Mouse (Mus musculus) stomach, postnatal 0 days (tissue): ENCODE data around the gene Kremen1. TPM values are rescaled to one million over a fixed set of nuclear protein-coding genes. Genes with fewer than 3 reads are reported as not detected.

Source experiments
- ATAC-seq: fragments of 200-750 bp; cut with Nextera tagmentation; 2 replicates; pipeline ENCODE4 v1.8.0; 2017; ENCODE audit not compliant: low FRiP score, low TSS enrichment
- DNase-seq: peaks from one replicate; pipeline ENCODE4 v3.0.0-alpha.2; 2016; ENCODE audit warnings: low spot score
- H3K27ac ChIP-seq: fragments of 300-500 bp; sonication (generic); replicated peaks from 2 replicates; pipeline ENCODE4 v1.5.1; 2014; ENCODE audit warnings: mild to moderate bottlenecking, control low read depth
- H3K27me3 ChIP-seq: fragments of 300-500 bp; sonication (generic); 2 replicates; pipeline ENCODE4 v1.6.1; 2014; ENCODE audit warnings: low read length; ENCODE audit not compliant: control insufficient read depth, insufficient read depth
- H3K36me3 ChIP-seq: fragments of 300-500 bp; sonication (generic); 2 replicates; pipeline ENCODE4 v1.6.1; 2014; ENCODE audit warnings: low read length, mixed read lengths; ENCODE audit not compliant: control insufficient read depth, insufficient read depth
- H3K4me1 ChIP-seq: fragments of 300-500 bp; sonication (generic); replicated peaks from 2 replicates; pipeline ENCODE4 v1.6.1; 2014; ENCODE audit warnings: antibody characterized with exemption; ENCODE audit not compliant: control insufficient read depth, insufficient read depth
- H3K4me2 ChIP-seq: fragments of 300-500 bp; sonication (generic); replicated peaks from 2 replicates; pipeline ENCODE4 v1.6.1; 2014; ENCODE audit warnings: low read depth, mild to moderate bottlenecking, control low read depth, moderate library complexity
- H3K4me3 ChIP-seq: fragments of 300-500 bp; sonication (generic); 2 replicates; pipeline ENCODE4 v1.5.1; 2014; ENCODE audit warnings: low read depth, low read length, control low read depth
- H3K9ac ChIP-seq: fragments of 300-500 bp; sonication (generic); 2 replicates; pipeline ENCODE4 v1.6.1; 2014; ENCODE audit warnings: mild to moderate bottlenecking, low read length, control low read depth, mixed read lengths
- H3K9me3 ChIP-seq: fragments of 300-500 bp; sonication (generic); 2 replicates; pipeline ENCODE4 v1.6.1; 2016; ENCODE audit warnings: low read length; ENCODE audit not compliant: control insufficient read depth
- CTCF ChIP-seq: IDR thresholded peaks from 2 replicates; pipeline ENCODE4 v1.5.1; 2016; ENCODE audit warnings: antibody characterized with exemption, low read depth, mild to moderate bottlenecking, moderate library complexity
- EP300 ChIP-seq: optimal IDR thresholded peaks from 2 replicates; pipeline ENCODE3; 2016; ENCODE audit warnings: antibody characterized with exemption
- WGBS: fragments of 180-500 bp; shearing (Covaris S2); extraction: QIAGEN DNeasy Blood & Tissue Kit; methylation state at CpG from one replicate; pipeline ENCODE4 v1.1.7; 2014; 5-methylcytosine and 5-hydroxymethylcytosine counted together
- polyA plus RNA-seq: library from polyadenylated mRNA; unstranded; fragments of >200 nt; fragmentation: Nextera tagmentation; extraction: Ambion mirVana; gene quantifications from 2 replicates; pipeline ENCODE4 v1.2.1, GENCODE M21; 2015

Gene Kremen1
- polyA plus RNA-seq, 1 experiment from 2014 or later = 12.7 TPM

- Histone ChIP-seq H3K4me3 (no peak overlapping the region), H3K27me3 (no peaks in the 10 kb centered on the region), H3K4me1 (no peaks in the 10 kb centered on the region), H3K9ac (no peak overlapping the region), H3K27ac (no peak overlapping the region), H3K9me3 (no peaks in the 10 kb centered on the region), H3K4me2 (no peak overlapping the region), H3K36me3 (no peaks in the 10 kb centered on the region)
- TF ChIP-seq EP300 (no peak), CTCF (peak; percentile 100)
- ATAC-seq (peak; percentile 63), DNase-seq (peak; percentile 91)
- 9% methylated on average over 13 of the region's 13 CpGs for WGBS
These were observed 79.4 kb downstream of the Kremen1 start for GRCm38 (mm10) chr11:5181850-5182404.

GRCm38 (mm10) chr11:5179391-5179790, 82.0 kb downstream of the Kremen1 start:
- DNase-seq (no peak), ATAC-seq (no peak)
- no peak for TF ChIP-seq CTCF
- no peak for TF ChIP-seq EP300
- Histone ChIP-seq H3K36me3 (no peaks in the 10 kb centered on the region), H3K4me3 (no peak overlapping the region), H3K9me3 (no peaks in the 10 kb centered on the region), H3K4me2 (no peak overlapping the region), H3K27me3 (no peaks in the 10 kb centered on the region), H3K9ac (no peak overlapping the region), H3K27ac (no peak overlapping the region), H3K4me1 (no peaks in the 10 kb centered on the region)
- WGBS = 42% methylated on average over 8 of the region's 8 CpGs

GRCm38 (mm10) chr11:5177171-5177570, 84.2 kb downstream of the Kremen1 start:
- Histone ChIP-seq H3K27me3 (no peaks in the 10 kb centered on the region), H3K4me1 (no peaks in the 10 kb centered on the region), H3K9ac (no peak overlapping the region), H3K4me3 (no peak overlapping the region), H3K27ac (no peak overlapping the region), H3K36me3 (no peaks in the 10 kb centered on the region), H3K9me3 (no peaks in the 10 kb centered on the region), H3K4me2 (no peak overlapping the region)
- 82% methylated on average over 12 of the region's 12 CpGs for WGBS
- no peak for TF ChIP-seq EP300
- no peak for TF ChIP-seq CTCF
- no peak for DNase-seq
- ATAC-seq = no peak

GRCm38 (mm10) chr11:5176685-5177084, 84.7 kb downstream of the Kremen1 start:
- H3K36me3 ChIP-seq = no peaks in the 10 kb centered on the region
- no peak overlapping the region for H3K4me2 ChIP-seq
- DNase-seq (no peak), ATAC-seq (no peak)
- H3K9ac ChIP-seq = no peak overlapping the region
- H3K27me3 ChIP-seq = no peaks in the 10 kb centered on the region
- WGBS = 54% methylated on average over 8 of the region's 8 CpGs
- H3K4me1 ChIP-seq = no peaks in the 10 kb centered on the region
- no peak for TF ChIP-seq EP300
- TF ChIP-seq CTCF = no peak
- H3K27ac ChIP-seq = no peak overlapping the region
- H3K9me3 ChIP-seq = no peaks in the 10 kb centered on the region
- H3K4me3 ChIP-seq = no peak overlapping the region

- ATAC-seq = no peak
- H3K9me3 ChIP-seq = no peaks in the 10 kb centered on the region
These were observed 85.5 kb downstream of the Kremen1 start for GRCm38 (mm10) chr11:5175866-5176265.

GRCm38 (mm10) chr11:5175141-5175540, 86.2 kb downstream of the Kremen1 start:
- H3K9me3 ChIP-seq = no peaks in the 10 kb centered on the region
- H3K36me3 ChIP-seq = no peaks in the 10 kb centered on the region
- no peak overlapping the region for H3K4me3 ChIP-seq
- WGBS = 91% methylated on average over 7 of the region's 7 CpGs
- H3K9ac ChIP-seq = no peak overlapping the region
- H3K27me3 ChIP-seq = no peaks in the 10 kb centered on the region
- H3K4me2 ChIP-seq = no peak overlapping the region
- ATAC-seq (no peak), DNase-seq (no peak)
- no peak overlapping the region for H3K27ac ChIP-seq
- no peaks in the 10 kb centered on the region for H3K4me1 ChIP-seq
- TF ChIP-seq EP300 (no peak), CTCF (no peak)

More at GRCm38 (mm10) chr11:5175866-5176265, 85.5 kb downstream of the Kremen1 start:
- Histone ChIP-seq H3K9ac (no peak overlapping the region), H3K4me3 (no peak overlapping the region), H3K27me3 (no peaks in the 10 kb centered on the region), H3K36me3 (no peaks in the 10 kb centered on the region), H3K4me2 (no peak overlapping the region), H3K4me1 (no peaks in the 10 kb centered on the region), H3K27ac (no peak overlapping the region)
- TF ChIP-seq CTCF = no peak
- TF ChIP-seq EP300 = no peak
- 83% methylated on average over 2 of the region's 2 CpGs for WGBS
- DNase-seq = no peak
